Mouse (Mus musculus) lung, embryonic 15.5 days (tissue): ENCODE measurements around the gene Scrn1. TPM values are rescaled to one million over a fixed set of nuclear protein-coding genes. Genes with fewer than 3 reads are reported as not detected.

ENCODE experiments used
- ATAC-seq: fragments of 200-750 bp; cut with Nextera tagmentation; 2 replicates; pipeline ENCODE4 v1.8.0; 2017; ENCODE audit warnings: moderate number of reproducible peaks, borderline replicate concordance; ENCODE audit not compliant: low FRiP score, low TSS enrichment; ENCODE audit errors: extremely low read depth
- H3K27ac ChIP-seq: fragments of 300-500 bp; sonication (generic); 2 replicates; pipeline ENCODE4 v1.5.1; 2015; ENCODE audit warnings: moderate library complexity, mild to moderate bottlenecking, inconsistent platforms
- H3K27me3 ChIP-seq: fragments of 300-500 bp; sonication (generic); 2 replicates; pipeline ENCODE4 v1.6.1; 2015; ENCODE audit warnings: inconsistent platforms
- H3K36me3 ChIP-seq: fragments of 300-500 bp; sonication (generic); 2 replicates; pipeline ENCODE4 v1.6.1; 2015; ENCODE audit warnings: inconsistent platforms
- H3K4me1 ChIP-seq: fragments of 300-500 bp; sonication (generic); 2 replicates; pipeline ENCODE4 v1.6.1; 2015; ENCODE audit warnings: inconsistent platforms
- H3K4me2 ChIP-seq: fragments of 300-500 bp; sonication (generic); 2 replicates; pipeline ENCODE4 v1.6.1; 2015; ENCODE audit warnings: inconsistent platforms, mild to moderate bottlenecking, moderate library complexity
- H3K4me3 ChIP-seq: fragments of 300-500 bp; sonication (generic); 2 replicates; pipeline ENCODE4 v1.5.1; 2015; ENCODE audit warnings: mild to moderate bottlenecking, inconsistent platforms
- H3K9ac ChIP-seq: fragments of 300-500 bp; sonication (generic); 2 replicates; pipeline ENCODE4 v1.6.1; 2015; ENCODE audit warnings: inconsistent platforms
- H3K9me3 ChIP-seq: fragments of 300-500 bp; sonication (generic); 2 replicates; pipeline ENCODE4 v1.6.1; 2016; ENCODE audit warnings: inconsistent platforms
- WGBS: fragments of 180-500 bp; shearing (Covaris S2); methylation state at CpG from one replicate; pipeline ENCODE4 v1.1.7; 2015; 5-methylcytosine and 5-hydroxymethylcytosine counted together
- polyA plus RNA-seq: library from polyadenylated mRNA; unstranded; fragments of >200 nt; fragmentation: Nextera tagmentation; extraction: Ambion mirVana; gene quantifications from 2 replicates; pipeline ENCODE4 v1.2.1, GENCODE M21; 2015

The Scrn1 gene
- polyA plus RNA-seq, 1 experiment from 2014 or later: 2.8 TPM

DNA sequence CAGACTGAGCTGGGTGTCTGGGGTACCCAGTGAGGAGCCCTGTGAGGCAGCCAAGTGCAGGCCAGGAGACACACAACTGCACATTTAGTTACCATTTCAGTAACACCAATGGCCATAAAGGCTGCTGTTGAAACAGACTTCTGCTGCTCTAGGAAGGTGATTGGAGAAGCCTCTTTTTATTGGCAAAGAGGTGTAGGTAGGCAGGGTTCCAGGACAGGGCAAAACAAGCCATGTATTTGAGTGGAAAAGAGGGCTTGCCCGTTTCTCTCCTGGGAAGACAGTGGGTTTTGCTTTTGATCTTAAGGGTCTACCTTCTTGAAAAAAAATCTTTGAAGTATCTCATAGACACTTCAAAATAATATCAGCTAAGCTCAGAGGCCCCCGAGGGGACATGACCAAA is 54.0 kb downstream of the Scrn1 start:
- ATAC-seq: no peak
- Histone ChIP-seq H3K27ac (no peak overlapping the region), H3K4me1 (peaks cover 16% of the 10 kb centered on the region), H3K9ac (no peak overlapping the region), H3K9me3 (no peaks in the 10 kb centered on the region), H3K4me2 (no peak overlapping the region), H3K36me3 (no peaks in the 10 kb centered on the region), H3K4me3 (no peak overlapping the region), H3K27me3 (no peaks in the 10 kb centered on the region)
- WGBS: 18% methylated on average over 2 of the region's 2 CpGs

DNA sequence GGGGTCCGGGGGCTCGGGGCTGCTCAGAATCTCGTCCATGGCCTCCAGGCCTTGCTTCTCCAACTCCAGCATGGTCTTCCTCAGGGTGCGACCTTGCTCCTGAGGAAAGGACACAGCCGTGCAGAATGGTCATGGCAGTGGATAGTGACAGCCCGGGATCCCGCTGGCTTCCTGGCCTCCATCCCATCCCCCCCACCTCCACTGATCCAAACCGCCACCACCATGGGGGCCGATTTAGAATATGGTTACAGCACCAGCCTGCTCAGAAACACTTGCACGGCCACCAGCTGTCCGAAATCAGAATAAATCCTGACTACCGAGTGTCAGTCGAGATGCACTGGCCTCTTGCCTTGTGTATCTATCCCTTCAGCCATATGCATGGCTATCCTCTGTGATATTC is 57.0 kb downstream of the Scrn1 start:
- 81% methylated on average over 13 of the region's 13 CpGs for WGBS
- no peak for ATAC-seq
- Histone ChIP-seq H3K36me3 (no peaks in the 10 kb centered on the region), H3K27ac (no peak overlapping the region), H3K4me2 (no peak overlapping the region), H3K9me3 (no peaks in the 10 kb centered on the region), H3K9ac (no peak overlapping the region), H3K4me1 (peaks cover 19% of the 10 kb centered on the region), H3K4me3 (no peak overlapping the region), H3K27me3 (no peaks in the 10 kb centered on the region)

DNA sequence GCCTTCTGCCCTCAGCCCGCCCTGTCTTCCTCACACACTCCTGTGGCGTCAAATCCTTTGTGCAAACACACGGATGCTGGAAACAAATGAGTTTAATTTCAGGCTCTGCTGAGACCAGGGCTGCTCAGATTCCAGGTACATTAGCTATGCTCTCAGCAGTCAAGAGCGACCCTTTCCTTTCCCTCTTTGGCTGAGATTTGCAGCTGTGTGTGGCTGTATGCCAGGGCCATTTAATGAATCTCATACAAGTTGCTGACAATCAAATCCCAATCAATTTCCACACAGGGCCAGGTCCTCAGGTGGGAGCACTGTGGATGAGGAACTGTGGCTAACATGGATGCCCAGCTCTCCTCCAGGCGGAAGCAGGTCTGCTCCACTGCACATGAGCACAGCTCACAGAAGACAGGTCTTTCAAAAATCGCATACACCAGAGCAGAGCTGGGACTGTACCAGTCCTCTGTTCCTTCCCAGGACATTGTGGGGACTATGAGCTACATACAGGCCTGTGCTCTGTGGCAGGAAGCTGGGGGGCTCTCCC is 58.0 kb downstream of the Scrn1 start:
- no peaks in the 10 kb centered on the region for H3K27me3 ChIP-seq
- H3K4me2 ChIP-seq: no peak overlapping the region
- no peak overlapping the region for H3K9ac ChIP-seq
- peak overlapping the region; percentile 34 for H3K27ac ChIP-seq
- WGBS: 42% methylated on average over 6 of the region's 6 CpGs
- no peaks in the 10 kb centered on the region for H3K36me3 ChIP-seq
- ATAC-seq: 0 out of 2 replicates have a peak, but pooled peaks have one; percentile 27
- H3K4me1 ChIP-seq: peaks cover 19% of the 10 kb centered on the region
- H3K4me3 ChIP-seq: no peak overlapping the region
- no peaks in the 10 kb centered on the region for H3K9me3 ChIP-seq

DNA sequence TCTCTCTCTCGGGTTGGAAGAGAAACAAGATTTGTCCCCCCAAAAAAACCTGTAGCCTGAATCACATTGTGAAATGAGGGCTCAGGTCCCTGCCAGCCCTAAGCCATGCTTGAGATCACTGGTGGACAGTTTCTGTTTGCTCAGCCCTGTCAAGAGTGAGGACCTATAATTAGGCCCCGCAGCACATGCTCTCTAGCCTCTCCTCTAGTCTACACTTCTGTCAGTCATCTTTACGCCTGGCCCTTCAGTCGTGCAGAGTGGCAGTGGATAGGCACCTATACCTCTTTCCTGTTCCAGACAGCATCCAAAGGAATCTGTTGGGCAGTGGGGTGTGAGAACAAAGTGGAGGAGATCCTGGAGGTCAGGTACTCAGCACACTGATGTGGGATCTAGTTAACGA is 58.5 kb downstream of the Scrn1 start:
- 0 out of 2 replicates have a peak, but pooled peaks have one; percentile 10 for ATAC-seq
- Histone ChIP-seq H3K4me2 (no peak overlapping the region), H3K9me3 (no peaks in the 10 kb centered on the region), H3K27ac (peak overlapping the region; percentile 34; the same call in 1 of the 2 replicates), H3K9ac (no peak overlapping the region), H3K27me3 (no peaks in the 10 kb centered on the region), H3K4me1 (peaks cover 21% of the 10 kb centered on the region), H3K36me3 (no peaks in the 10 kb centered on the region), H3K4me3 (no peak overlapping the region)
- 53% methylated on average over 5 of the region's 5 CpGs for WGBS

DNA sequence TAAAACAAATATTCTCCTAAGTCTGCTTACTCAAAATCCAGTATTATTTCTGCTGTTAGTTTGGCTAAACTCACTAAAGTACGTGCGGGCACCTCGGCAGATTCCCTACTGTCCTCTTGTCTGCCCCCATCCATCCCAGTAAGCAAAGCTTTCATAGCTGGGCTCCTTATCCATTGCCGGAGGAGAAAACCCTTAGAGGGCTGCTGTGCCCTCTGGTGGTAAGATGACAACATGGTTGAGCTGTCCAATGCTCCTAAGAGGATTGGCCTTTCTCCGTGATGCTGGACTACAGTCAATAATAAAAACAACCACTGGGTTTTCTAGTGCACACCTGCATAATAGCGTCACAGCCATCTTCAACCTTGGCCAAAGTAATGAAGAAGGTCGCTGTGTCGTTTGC is 59.3 kb downstream of the Scrn1 start:
- ATAC-seq: no peak
- no peaks in the 10 kb centered on the region for H3K27me3 ChIP-seq
- peaks cover 26% of the 10 kb centered on the region for H3K4me1 ChIP-seq
- H3K36me3 ChIP-seq: no peaks in the 10 kb centered on the region
- H3K9ac ChIP-seq: no peak overlapping the region
- WGBS: 27% methylated on average over 8 of the region's 8 CpGs
- H3K9me3 ChIP-seq: no peaks in the 10 kb centered on the region
- H3K4me2 ChIP-seq: no peak overlapping the region
- no peak overlapping the region for H3K4me3 ChIP-seq
- H3K27ac ChIP-seq: no peak overlapping the region

DNA sequence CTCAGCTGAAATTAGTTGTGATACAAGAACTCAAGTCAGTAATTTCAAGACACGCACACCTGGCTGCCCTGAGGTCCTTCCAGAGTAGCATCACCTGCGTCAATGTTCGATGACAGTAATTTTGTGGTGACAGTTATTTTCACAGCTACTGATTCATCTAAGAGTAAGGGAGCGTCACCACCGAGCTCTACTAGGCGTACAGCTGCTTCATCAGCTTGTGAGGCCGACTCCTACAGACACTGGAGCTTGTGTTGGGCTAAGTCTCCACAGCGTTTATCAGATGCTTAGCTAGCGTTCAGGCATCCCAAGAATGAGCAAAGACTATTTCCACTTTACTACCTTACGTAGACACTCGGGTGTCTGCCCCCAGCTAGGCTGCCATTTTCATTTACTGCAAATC is 60.0 kb downstream of the Scrn1 start:
- no peaks in the 10 kb centered on the region for H3K36me3 ChIP-seq
- no peaks in the 10 kb centered on the region for H3K9me3 ChIP-seq
- no peaks in the 10 kb centered on the region for H3K27me3 ChIP-seq
- no peak overlapping the region for H3K27ac ChIP-seq
- peaks cover 26% of the 10 kb centered on the region for H3K4me1 ChIP-seq
- 71% methylated on average over 11 of the region's 11 CpGs for WGBS
- H3K4me3 ChIP-seq: no peak overlapping the region
- no peak overlapping the region for H3K4me2 ChIP-seq
- H3K9ac ChIP-seq: no peak overlapping the region
- ATAC-seq: no peak

DNA sequence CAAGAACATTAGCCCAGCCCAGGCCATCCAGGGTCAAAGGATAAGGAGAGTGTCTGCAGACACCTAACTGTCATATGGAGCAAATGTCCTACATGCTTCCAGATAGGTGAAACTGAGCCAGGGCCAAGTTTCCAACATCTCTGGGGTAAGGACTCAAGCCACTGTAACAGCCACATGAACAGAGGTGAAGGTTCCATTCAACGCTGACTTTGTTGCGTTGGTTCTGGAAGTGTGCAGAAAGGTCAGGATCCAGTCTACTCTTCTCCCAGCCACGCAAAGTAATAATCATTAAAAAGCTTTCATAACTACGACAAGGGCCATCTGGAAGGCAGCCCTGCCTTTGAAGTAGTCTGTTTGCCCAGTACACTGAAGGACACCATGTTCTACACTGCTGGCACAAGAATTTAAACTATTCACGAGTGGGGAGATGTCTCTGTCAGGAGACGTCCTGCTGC is 63.6 kb downstream of the Scrn1 start:
- H3K27ac ChIP-seq: no peak overlapping the region
- ATAC-seq: no peak
- H3K4me2 ChIP-seq: no peak overlapping the region
- no peaks in the 10 kb centered on the region for H3K36me3 ChIP-seq
- no peaks in the 10 kb centered on the region for H3K27me3 ChIP-seq
- no peak overlapping the region for H3K9ac ChIP-seq
- no peaks in the 10 kb centered on the region for H3K9me3 ChIP-seq
- H3K4me3 ChIP-seq: no peak overlapping the region
- H3K4me1 ChIP-seq: peaks cover 12% of the 10 kb centered on the region; the same call in 1 of the 2 replicates
- 27% methylated on average over 6 of the region's 6 CpGs for WGBS

DNA sequence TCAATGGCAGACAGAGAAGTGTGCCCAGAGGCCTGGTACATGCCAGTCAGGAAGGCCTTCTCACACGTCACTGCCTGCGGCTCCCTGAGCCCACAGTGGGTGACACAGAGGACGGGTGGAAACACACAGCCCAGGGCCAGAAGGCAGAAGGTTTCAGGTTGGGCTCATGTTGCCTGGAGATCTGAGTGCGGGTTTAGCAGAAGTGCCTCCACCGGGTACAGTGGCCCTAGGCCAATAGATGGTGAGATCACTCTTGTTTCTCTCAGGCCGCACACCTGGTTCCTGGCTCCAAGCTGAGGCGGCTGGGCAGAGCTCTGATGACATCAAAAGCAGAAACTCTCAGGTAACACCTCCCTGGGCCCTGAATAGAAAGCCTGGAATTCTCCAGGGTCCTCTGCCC is 70.1 kb downstream of the Scrn1 start:
- H3K4me3 ChIP-seq: no peak overlapping the region
- 79% methylated on average over 7 of the region's 7 CpGs for WGBS
- ATAC-seq: no peak
- no peak overlapping the region for H3K4me2 ChIP-seq
- H3K36me3 ChIP-seq: no peaks in the 10 kb centered on the region
- H3K9me3 ChIP-seq: no peaks in the 10 kb centered on the region
- H3K27me3 ChIP-seq: no peaks in the 10 kb centered on the region
- no peak overlapping the region for H3K27ac ChIP-seq
- H3K9ac ChIP-seq: no peak overlapping the region
- no peaks in the 10 kb centered on the region for H3K4me1 ChIP-seq

DNA sequence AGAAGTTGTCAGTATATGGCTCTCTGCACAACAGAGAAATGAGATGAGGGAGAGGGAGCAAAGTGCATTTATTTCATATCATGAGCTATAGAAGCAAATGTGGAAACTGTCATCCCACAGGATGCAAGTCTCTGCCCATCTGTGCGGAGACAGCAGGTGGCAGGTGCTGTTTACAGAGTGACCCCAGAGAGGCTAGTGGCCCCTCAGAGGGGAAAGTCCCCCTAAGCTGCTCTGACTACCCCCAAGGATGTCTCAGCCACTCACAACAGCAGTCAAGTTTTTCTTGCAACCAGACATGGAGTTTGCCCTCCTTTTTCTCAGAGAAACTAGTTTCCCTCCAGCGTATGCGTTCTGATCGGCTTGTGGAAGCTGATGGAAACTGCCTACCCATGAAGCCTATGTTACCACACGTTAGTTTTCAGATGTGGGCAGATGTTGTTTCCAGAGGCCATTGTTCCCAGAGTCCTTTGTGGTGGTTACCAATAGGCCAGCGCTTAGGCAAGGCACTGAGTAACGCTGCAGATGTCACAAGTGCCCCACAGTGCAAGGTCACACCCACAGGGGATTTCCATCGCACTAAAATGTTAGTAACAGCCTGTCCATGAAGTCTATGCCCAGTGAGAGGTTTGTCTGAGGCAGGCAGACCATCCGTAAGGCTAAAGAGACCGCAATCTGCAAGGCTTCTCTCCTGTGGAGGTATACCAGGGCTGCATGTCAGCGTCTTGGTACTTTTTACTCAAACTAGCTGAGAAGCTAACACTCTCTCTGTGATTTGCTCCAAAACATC is 71.5 kb downstream of the Scrn1 start:
- Histone ChIP-seq H3K4me2 (no peak overlapping the region), H3K4me3 (no peak overlapping the region)
- ATAC-seq: no peak

DNA sequence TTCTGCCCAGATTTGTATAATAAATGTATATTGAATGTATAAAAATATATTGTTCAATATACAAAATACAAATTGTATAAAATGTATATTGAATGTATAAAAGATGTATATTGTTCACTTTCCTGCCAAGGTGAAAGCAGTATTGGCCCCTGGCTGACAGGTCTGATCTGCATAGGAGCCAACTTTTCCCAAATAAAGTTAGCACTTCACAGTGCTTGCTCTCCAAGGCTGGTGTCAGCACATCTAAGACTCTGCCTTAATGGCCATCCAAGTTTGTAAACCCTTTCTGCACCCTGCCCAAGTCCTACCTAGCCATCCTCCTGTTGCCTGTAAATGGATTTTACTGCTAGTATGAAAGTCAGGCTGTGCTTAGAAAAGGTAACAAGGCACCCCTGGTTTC is 72.2 kb downstream of the Scrn1 start:
- Histone ChIP-seq H3K36me3 (no peaks in the 10 kb centered on the region), H3K27me3 (no peaks in the 10 kb centered on the region), H3K4me2 (no peak overlapping the region), H3K27ac (no peak overlapping the region), H3K4me1 (peaks cover 7% of the 10 kb centered on the region; the same call in 1 of the 2 replicates), H3K4me3 (no peak overlapping the region), H3K9me3 (no peaks in the 10 kb centered on the region), H3K9ac (no peak overlapping the region)
- no peak for ATAC-seq

More for the DNA sequence above, 71.5 kb downstream of the Scrn1 start:
- H3K27ac ChIP-seq: no peak overlapping the region
- peaks cover 2% of the 10 kb centered on the region; the same call in 1 of the 2 replicates for H3K4me1 ChIP-seq
- no peaks in the 10 kb centered on the region for H3K36me3 ChIP-seq
- H3K9me3 ChIP-seq: no peaks in the 10 kb centered on the region
- H3K27me3 ChIP-seq: no peaks in the 10 kb centered on the region
- no peak overlapping the region for H3K9ac ChIP-seq
- WGBS: 71% methylated on average over 11 of the region's 11 CpGs

DNA sequence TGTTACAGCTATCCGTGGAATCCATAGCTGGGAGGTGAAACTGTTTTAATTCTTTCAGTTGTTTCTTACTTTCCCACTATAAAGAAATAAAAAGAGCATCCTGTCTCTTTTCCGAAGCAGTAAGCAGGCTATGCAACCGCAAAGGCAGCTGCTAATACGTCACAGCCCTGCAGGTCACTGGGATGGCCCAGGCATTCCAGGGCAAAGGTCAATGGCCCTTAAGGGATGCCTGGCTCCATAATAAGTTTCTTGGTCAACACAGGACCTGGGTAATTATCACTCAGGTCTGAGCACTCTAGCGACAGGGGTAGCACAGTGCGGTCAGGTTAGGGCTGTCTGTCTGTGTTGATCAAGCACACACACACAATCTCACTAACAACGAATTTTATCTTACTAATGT is 75.2 kb downstream of the Scrn1 start:
- Histone ChIP-seq H3K4me3 (no peak overlapping the region), H3K36me3 (no peaks in the 10 kb centered on the region), H3K9me3 (no peaks in the 10 kb centered on the region), H3K27ac (no peak overlapping the region), H3K4me2 (no peak overlapping the region), H3K9ac (no peak overlapping the region), H3K27me3 (peaks cover 8% of the 10 kb centered on the region; the same call in 1 of the 2 replicates), H3K4me1 (peaks cover 7% of the 10 kb centered on the region; the same call in 1 of the 2 replicates)
- no peak for ATAC-seq
- 36% methylated on average over 7 of the region's 7 CpGs for WGBS

DNA sequence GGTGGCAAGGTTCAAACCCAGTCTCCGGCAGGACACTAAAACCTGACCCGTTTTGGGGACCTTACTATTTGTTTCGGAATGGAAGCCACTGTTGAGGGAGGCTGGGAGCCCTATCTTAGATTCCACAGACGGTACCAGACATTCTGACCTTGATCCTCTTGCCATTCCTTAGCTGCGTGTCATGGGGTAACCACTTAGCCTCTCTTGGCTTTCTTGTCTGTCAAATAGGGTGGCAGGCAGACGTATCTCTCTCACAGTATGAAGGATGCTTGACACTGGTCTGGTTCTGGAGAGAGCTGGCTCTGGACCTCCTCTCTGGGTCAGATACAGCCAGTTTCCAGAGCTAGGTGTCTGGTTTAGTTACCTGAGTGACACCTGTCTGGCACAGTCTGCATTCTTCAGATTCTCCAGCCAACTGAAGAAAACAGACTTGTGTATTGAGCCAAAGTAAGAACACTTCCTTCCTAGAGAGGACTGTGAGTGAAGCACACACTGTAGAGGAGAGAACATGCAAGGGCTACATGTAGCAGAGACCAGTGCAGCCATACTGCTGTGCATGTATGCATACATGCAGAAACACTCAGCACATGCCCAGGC is 80.2 kb downstream of the Scrn1 start:
- H3K9ac ChIP-seq: no peak overlapping the region
- ATAC-seq: no peak
- H3K27me3 ChIP-seq: peaks cover 26% of the 10 kb centered on the region
- no peaks in the 10 kb centered on the region for H3K9me3 ChIP-seq
- WGBS: 16% methylated on average over 6 of the region's 6 CpGs
- H3K36me3 ChIP-seq: no peaks in the 10 kb centered on the region
- H3K4me2 ChIP-seq: peak overlapping the region; percentile 54
- H3K27ac ChIP-seq: no peak overlapping the region
- H3K4me3 ChIP-seq: peak overlapping the region; percentile 32
- peaks cover 13% of the 10 kb centered on the region; the same call in 1 of the 2 replicates for H3K4me1 ChIP-seq
